Mouse (Mus musculus) heart, postnatal 36 days (tissue): ENCODE measurements around the gene Opcml. TPM values are rescaled to one million over a fixed set of nuclear protein-coding genes. Genes with fewer than 3 reads are reported as not detected.

Experiments used
- DNase-seq, 2 experiments: peaks; one replicate each; pipeline ENCODE4 v3.0.0; 2021 to 2022
- intact Hi-C: fragments of 180-260 bp; cut with DNase I; formaldehyde crosslinking; loops from one replicate; pipeline ENCODE4 v1.15.1; 2025
- total RNA-seq, 2 experiments: library from RNA; stranded (reverse); gene quantifications; 2 replicates each; pipeline ENCODE4 v1.2.3; 2021

Gene Opcml
- total RNA-seq, 2 experiments from 2014 or later: 0.86 to 1.2 TPM

DNA sequence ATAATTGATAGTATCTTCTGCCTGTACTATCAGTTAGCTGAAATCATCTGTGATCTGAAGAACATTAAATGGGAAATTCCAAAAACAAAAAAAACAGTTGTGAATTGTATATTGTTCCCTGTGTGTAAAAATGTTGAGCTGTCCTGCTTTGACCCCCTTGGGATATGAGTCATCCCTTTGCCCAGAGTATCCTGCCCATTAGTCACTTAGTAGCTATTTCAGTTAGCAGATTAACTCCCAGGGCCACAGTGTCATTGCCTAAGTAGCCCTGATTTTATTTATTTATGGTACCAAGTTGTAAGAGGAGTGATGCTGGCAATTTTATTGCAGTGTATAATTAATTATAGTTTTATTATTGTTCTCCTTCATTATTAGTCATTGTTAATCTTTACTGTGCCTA, 788.2 kb downstream of the Opcml start:
- intact Hi-C loops: no loop called here
- no peak for DNase-seq

GRCm38 (mm10) chr9:28587253-28587652, 796.7 kb downstream of the Opcml start:
- intact Hi-C loops: no loop called here

DNA sequence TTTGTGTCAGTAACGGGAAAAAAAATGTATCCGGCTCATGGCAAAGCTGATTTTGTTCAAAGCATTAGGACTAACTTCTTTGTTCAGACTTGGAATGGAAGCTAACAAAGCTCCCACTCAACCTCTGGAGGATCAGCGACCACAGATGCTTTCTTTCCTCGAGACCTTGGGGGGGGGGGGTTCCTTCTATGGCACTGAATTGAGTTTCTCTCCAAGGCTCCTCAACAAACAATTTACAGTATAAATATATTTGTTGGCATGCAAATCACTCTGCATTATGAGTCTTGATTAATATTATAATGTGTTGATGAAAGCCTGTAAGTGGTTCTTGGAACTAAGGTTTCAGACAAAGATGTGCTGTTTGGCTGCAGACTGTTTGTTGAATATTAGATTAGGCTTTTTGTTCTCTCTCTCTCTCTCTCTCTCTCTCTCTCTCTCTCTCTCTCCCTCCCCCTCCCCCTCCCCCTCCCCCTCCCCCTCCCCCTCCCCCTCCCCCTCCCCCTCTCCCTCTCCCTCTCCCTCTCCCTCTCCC, 797.3 kb downstream of the Opcml start:
- DNase-seq: no peak
- intact Hi-C loops: no loop called here

More at GRCm38 (mm10) chr9:28587253-28587652, 796.7 kb downstream of the Opcml start:
- no peak for DNase-seq

- DNase-seq: no peak
Observed at GRCm38 (mm10) chr9:28588488-28588887, 797.9 kb downstream of the Opcml start.

GRCm38 (mm10) chr9:28592208-28592607, 801.6 kb downstream of the Opcml start:
- intact Hi-C loops: no loop called here

More at GRCm38 (mm10) chr9:28588488-28588887, 797.9 kb downstream of the Opcml start:
- intact Hi-C loops: no loop called here

GRCm38 (mm10) chr9:28595062-28595461, 804.5 kb downstream of the Opcml start:
- DNase-seq: no peak
- intact Hi-C loops: no loop called here

More at GRCm38 (mm10) chr9:28592208-28592607, 801.6 kb downstream of the Opcml start:
- no peak for DNase-seq

GRCm38 (mm10) chr9:28605561-28605960, 815.0 kb downstream of the Opcml start:
- intact Hi-C loops: no loop called here
- DNase-seq: no peak

DNA sequence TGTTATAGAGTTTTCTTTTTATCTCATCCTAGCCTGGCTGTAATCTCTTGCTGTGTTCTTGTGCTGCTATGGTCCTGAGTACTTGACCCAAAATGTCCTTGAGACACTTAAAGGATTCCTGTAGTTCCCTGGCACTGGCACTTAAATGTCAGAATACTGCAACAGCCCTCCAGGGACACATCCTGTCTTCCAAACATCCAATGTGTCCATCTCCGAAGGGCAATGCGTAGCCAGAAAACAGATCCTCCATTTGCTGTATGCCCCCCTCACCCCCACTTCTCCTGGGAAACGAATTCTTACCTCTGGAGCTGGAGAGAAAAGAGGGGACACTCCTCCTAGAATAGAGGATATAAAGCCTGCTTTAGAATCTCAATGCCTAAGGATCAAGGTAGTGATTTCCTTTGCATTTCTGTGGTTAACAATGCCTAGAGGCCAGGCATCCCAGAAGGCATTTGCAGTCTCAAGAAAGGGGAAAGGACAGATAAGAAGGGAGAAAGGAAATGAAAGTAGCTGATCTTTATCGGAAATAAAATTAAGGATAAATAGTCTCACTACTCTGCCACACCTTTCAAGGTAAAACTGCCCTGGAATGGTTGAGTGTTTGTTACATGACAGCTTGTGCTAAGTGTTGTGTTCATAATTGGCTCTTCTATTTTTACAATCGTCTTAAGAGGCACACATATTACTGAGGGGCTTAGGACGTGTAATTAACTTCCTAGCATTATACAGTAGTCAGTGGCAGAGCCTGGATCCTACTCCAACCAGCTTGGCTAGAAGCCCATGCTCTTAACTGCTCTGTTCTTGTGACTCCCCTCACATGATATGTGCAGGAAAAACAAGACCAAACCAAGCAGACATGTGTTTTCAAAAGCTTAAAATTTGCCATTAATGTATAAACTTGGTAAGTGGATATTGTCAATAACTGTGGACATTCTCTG, 823.4 kb downstream of the Opcml start:
- intact Hi-C loops: no loop called here
- DNase-seq: no peak

DNA sequence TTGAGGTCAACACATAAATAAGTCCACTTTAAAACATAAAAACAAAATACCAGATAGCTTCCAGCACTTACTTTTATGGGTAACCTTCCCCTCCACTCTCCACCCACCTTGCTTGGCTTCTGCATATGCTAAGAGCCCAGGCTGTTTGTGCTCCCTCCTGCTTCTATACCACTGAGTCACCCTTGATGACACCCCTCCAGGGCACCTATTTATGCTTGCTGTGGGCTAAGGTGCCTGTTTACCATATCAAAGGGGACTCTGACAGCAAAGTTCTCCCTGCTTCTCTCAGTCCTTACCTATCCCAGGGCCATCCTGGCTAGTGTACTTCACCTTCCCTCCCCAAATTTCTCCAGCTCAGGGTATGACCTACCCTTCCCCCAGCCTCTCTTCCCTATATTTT, 824.9 kb downstream of the Opcml start:
- DNase-seq: no peak
- intact Hi-C loops: no loop called here

GRCm38 (mm10) chr9:28617666-28618065, 827.1 kb downstream of the Opcml start:
- intact Hi-C loops: no loop called here
- no peak for DNase-seq

DNA sequence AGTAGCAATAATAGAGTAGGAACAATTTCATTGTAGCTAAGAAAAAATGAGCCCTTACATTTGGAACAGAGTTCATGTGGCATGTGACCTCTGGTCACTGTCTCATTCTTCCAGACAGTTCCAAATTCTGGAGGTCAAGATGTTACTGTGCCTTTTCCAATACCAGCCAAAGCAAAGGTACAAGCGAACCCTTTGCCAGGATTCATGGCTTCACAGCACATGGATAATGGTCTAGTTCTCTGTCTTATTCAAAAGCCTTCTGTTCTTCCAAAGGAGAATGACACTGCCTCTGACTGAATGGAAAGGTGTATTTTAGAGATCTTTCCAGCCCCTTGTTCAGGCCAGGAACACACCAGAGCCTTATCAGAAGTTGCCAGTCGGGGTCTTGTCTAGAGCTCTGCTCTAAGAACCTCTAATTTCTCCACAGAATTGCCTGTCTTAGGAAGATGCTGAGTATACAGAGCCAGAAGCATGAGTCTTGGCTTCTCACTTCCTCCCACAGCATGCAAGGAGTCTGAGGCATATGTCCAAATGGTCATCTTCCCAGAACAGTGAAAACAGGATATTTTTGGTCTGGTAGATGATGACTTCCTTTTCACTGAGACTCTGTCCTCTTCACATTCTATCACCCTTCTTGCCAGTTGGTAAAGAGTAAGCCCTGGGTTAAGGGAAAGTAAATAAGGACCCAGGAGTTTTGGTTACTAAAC, 827.8 kb downstream of the Opcml start:
- intact Hi-C loops: no loop called here
- no peak for DNase-seq

DNA sequence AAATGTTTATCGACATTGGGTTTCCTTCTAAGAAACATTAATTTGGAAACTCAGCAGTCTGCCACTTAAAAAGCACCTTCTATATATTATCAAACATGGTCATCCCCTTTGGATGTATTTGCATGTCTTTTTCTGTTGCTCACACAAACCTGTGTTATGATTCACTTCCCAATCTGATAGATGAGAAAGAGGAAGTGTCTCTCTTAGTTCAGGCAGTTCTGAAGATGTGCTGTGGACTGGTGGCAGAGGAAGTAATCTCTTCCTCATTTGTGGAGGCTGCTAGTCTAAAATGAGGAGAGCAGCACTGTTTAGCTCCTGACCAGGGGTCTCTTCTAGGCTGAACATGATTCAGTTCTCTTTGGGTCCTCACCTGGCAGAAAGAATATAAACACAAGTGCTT, 831.4 kb downstream of the Opcml start:
- intact Hi-C loops: no loop called here
- no peak for DNase-seq

DNA sequence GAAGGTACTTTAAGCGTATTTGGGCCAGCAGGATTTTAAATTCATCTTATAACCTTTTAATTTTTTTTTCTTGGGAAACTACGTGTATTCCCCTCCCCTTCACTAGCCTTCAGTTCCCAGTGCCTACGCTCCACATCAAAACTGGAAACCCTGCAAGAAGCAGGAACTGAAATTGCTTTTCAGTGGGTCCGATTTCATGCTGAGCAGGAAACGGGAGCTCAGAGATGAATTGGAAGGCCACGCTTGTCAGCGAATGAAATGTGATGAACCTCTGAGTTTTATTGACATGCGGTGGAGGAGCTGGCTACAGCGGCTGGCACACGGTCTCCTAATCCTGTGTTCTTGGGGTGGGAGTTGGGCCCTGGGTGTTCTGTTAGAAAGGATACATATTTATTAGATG, 834.3 kb downstream of the Opcml start:
- no peak for DNase-seq
- intact Hi-C loops: no loop called here

DNA sequence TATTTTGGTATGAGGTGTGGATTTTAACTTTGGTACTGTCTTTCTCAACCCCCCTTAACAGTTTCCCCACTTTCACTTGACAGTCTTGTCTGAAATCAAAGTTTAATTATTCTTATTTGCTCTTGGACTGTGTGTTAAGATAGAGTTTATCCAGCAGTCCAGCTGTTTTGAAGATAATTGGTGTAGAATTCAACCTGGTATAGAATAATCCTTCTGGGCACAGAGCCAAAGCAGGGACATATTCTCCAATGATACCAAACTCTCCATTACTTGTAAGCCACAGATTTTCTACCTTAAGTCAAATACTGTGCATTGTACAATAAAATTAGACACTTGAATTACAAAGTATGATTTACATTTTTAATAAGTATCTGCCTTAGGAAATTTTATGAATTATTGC, 852.2 kb downstream of the Opcml start:
- intact Hi-C loops: no loop called here

GRCm38 (mm10) chr9:28644063-28644462, 853.5 kb downstream of the Opcml start:
- intact Hi-C loops: no loop called here

More for the DNA sequence above, 852.2 kb downstream of the Opcml start:
- no peak for DNase-seq

DNA sequence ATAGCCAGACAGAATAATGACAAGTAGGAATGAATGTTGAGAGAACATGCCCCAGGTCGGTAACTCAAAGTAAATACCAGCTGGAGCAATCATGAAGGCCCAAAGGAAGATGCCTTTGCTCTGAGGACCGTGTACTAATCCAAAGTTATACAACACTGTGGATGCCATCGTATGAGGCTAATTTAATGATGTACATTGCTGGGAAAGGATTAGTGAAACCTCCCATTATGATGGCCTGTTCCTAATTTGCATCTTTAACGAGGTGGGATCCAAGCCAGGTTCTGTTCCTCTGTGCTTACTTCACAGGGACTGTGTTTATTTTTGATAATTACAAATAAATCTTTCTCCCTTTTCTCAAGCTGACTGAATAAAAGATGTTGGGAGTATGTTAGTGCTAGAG, 859.5 kb downstream of the Opcml start:
- intact Hi-C loops: no loop called here
- no peak for DNase-seq

More at GRCm38 (mm10) chr9:28644063-28644462, 853.5 kb downstream of the Opcml start:
- DNase-seq: no peak

- no peak for DNase-seq
- intact Hi-C loops: no loop called here
Observed at GRCm38 (mm10) chr9:28659996-28660395, 869.4 kb downstream of the Opcml start.

- intact Hi-C loops: no loop called here
- no peak for DNase-seq
Observed at GRCm38 (mm10) chr9:28662882-28663281, 872.3 kb downstream of the Opcml start.

- no peak for DNase-seq
- intact Hi-C loops: no loop called here
Observed at GRCm38 (mm10) chr9:28680309-28680708, 889.7 kb downstream of the Opcml start.

- DNase-seq: no peak
- intact Hi-C loops: no loop called here
Observed at GRCm38 (mm10) chr9:28681252-28682037, 890.9 kb downstream of the Opcml start.
